In the genomic region with DNA sequence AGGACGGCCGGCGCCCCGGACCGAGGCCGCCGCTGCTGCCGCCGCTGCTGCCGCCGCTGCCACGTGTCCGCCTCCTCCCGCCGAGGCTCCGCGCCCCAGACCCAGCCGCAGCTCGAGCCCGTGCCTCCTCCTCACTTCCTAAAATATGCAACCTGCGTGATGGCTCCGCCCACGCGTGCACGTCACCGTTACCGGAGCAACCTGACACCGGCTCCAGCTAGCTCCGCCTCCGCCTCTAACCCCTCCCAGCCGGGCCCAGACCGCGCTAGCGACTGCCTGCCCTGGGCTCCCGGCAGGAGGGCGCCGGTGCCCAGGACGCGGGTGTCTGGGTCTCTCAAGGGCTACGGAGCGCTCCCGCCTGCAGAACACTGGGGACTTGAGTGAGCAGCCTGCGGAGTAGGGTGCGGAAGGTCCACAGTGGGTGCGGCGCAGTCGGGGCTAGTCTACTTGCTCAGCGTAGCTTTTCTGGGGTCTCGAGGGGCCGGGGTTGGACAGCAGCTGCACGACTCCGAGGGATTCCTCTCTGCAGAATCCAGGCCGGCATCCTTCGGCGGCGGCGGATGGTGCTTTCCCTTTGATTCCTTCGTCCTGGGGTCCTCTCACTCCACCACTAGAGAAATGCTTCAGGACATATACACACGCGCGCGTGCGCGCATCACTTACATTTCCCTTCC, we compare ENCODE assay signal across 1 mouse cellular context.
TF ChIP-seq lines count a peak whose summit lies in the region.

A gene (minus strand): TSS at position 135 of the 674 bp plus-strand sequence.

TF ChIP-seq in MEL, 35 proteins besides CTCF, POLR2A, EP300 and RAD21 (continued from another document):
- TF ChIP-seq HCFC1 (IDR thresholded peaks at IDR 0.05; ENCODE audit: low read depth, low read length) (0 out of 2 replicates have a peak, but pooled peaks have one; percentile 43), USF2 (IDR thresholded peaks at IDR 0.05; ENCODE audit: borderline replicate concordance in 1 of 2, insufficient read depth in 1 of 2, low read depth in 1 of 2, low read length in 2 of 2) (no peak), UBTF (IDR thresholded peaks at IDR 0.05; ENCODE audit: borderline replicate concordance, insufficient read depth, low read depth, low read length) (no peak), MYB (IDR thresholded peaks at IDR 0.05; ENCODE audit: low read depth, low read length) (no peak), SMC3 (IDR thresholded peaks at IDR 0.05; ENCODE audit: low read depth, low read length) (no peak), CHD2 (IDR thresholded peaks at IDR 0.05; ENCODE audit: low read length) (no peak), E2F4 (IDR thresholded peaks at IDR 0.05; ENCODE audit: borderline replicate concordance, low read depth, low read length) (no peak), MAFK (IDR thresholded peaks at IDR 0.05; ENCODE audit: borderline replicate concordance, low read depth, low read length) (no peak), KAT2A (conservative IDR thresholded peaks at IDR 0.05; ENCODE audit: low read depth, low read length) (no peak), TBP (IDR thresholded peaks at IDR 0.05; ENCODE audit: low read depth, low read length) (peak; percentile 86; the same call in 1 of the 2 replicates), JUND (IDR thresholded peaks at IDR 0.05; ENCODE audit: low read depth, low read length) (no peak), MXI1 (IDR thresholded peaks at IDR 0.05; ENCODE audit: low read depth, low read length) (peak; percentile 92)
TF ChIP-seq in MEL: peak in this region for 13.
